Mouse (Mus musculus) lung, postnatal 0 days (tissue): ENCODE measurements around the gene Galnt16.

ENCODE experiments used
- CTCF ChIP-seq: IDR thresholded peaks from 2 replicates; pipeline ENCODE4 v1.5.1; 2016; ENCODE audit warnings: antibody characterized with exemption, mild to moderate bottlenecking
- EP300 ChIP-seq: IDR thresholded peaks from 2 replicates; pipeline ENCODE4 v1.6.1; 2016; ENCODE audit warnings: antibody characterized with exemption, mild to moderate bottlenecking, control low read depth

- no peak for TF ChIP-seq CTCF
- no peak for TF ChIP-seq EP300
Measured at GRCm38 (mm10) chr12:80507041-80507745, 10.9 kb upstream of the Galnt16 start.
